Mouse (Mus musculus): ENCODE measurements around the gene Pla2g2d. TPM values are rescaled to one million over a fixed set of nuclear protein-coding genes. Genes with fewer than 3 reads are reported as not detected.
A peak's percentile ranks its signal among the peaks of the same experiment; 100 is the strongest.

Pla2g2d gene
- polyA plus RNA-seq, 1 experiment from 2014 or later = 0.41 TPM

DNA sequence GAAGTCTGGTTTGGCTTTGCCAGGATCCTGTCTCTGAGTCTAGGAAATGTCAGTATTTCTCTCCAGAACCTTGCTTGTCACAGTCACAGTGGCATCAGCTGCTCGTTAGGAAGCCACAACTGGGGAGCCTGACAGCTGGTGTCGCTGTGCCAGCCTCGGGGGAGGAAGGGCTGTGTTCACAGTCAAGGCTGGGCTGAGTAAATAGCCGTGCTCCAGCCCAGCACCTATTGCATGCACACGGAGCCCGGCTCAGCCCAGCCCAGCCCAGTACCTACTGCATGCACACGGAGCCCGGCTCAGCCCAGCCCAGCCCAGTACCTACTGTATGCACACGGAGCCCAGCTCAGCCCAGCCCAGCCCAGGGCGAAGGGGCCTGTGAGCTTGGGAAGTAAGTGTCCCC, 27.7 kb upstream of the Pla2g2d start:
- ATAC-seq (ENCODE audit: low FRiP score) (no peak), DNase-seq (ENCODE audit: low spot score, missing footprints) (no peak)
- 69% methylated on average over 10 of the region's 10 CpGs for WGBS
- H3K4me2 ChIP-seq = no peak overlapping the region
- no peak overlapping the region for H3K4me3 ChIP-seq (ENCODE audit: low read depth, low read length)
- no peaks in the 10 kb centered on the region; the same call in 1 of the 2 replicates for H3K4me1 ChIP-seq (ENCODE audit: control insufficient read depth, insufficient read depth, low read length)
- no peaks in the 10 kb centered on the region for H3K27me3 ChIP-seq (ENCODE audit: control insufficient read depth, insufficient read depth, low read length)
- H3K27ac ChIP-seq (ENCODE audit: low read depth, low read length) = no peak overlapping the region
- no peaks in the 10 kb centered on the region for H3K36me3 ChIP-seq (ENCODE audit: control insufficient read depth, insufficient read depth, low read length)
- no peak overlapping the region for H3K9ac ChIP-seq (ENCODE audit: low read length)
- no peaks in the 10 kb centered on the region for H3K9me3 ChIP-seq (ENCODE audit: control insufficient read depth, low read length)

DNA sequence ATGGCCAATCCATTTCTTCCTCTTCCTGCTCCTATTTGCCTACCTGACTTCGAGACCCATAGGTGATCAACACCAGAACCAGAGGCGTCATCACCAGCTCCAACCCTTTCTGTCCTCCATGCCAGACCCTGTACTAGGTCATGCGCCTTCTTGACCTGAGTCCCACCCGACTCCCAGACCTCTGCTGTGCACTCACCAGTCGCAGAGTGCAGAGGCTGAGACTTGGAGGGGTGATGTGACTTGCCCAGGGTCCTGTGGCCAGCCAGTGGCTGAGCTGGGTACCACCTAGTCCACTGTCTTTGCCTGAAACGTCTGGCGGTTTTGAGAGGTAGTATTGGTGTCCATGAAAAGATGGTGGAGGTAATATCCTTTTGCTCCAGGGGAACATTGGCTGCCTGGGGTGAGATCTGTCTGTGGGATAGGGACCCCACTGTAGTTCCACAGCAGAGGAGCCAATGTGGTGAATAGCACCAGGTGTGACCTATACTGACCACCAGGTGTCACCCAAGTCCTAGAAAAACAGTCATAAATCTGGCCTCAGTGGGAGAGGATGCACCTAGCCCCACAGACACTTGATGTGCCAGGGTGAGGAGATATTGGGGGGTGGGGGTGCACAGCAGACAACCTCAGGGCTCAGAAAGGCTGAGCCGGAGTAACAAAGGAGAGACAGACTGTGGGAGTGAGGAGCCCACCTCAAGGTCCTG, 27.0 kb upstream of the Pla2g2d start:
- Histone ChIP-seq H3K4me2 (no peak overlapping the region), H3K27me3 (ENCODE audit: control insufficient read depth, insufficient read depth, low read length) (no peaks in the 10 kb centered on the region), H3K27ac (ENCODE audit: low read depth, low read length) (no peak overlapping the region), H3K4me3 (ENCODE audit: low read depth, low read length) (no peak overlapping the region), H3K9me3 (ENCODE audit: control insufficient read depth, low read length) (no peaks in the 10 kb centered on the region), H3K4me1 (ENCODE audit: control insufficient read depth, insufficient read depth, low read length) (no peaks in the 10 kb centered on the region; the same call in 1 of the 2 replicates), H3K9ac (ENCODE audit: low read length) (no peak overlapping the region), H3K36me3 (ENCODE audit: control insufficient read depth, insufficient read depth, low read length) (no peaks in the 10 kb centered on the region)
- WGBS = 55% methylated on average over 8 of the region's 8 CpGs
- peak; percentile 55 for ATAC-seq (ENCODE audit: low FRiP score)
- DNase-seq (ENCODE audit: low spot score, missing footprints) = no peak

DNA sequence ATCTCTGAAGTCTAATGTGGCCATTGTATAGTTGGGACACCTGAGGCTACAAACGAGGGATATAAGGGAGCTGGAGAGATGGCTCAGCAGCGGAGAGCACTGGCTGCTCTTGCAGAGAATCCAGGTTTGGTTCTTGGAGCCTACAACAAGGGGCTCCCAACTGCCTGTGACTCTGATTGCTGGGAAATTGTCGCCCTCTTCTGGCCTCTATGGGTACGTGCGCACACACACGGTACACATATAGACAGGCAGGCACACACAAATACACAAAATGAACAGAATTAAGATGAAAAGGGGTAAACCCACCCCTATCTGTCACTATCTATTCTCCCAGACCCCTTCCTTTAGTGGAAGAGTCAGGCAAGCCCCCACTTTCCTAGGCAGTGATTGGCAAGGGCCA, 22.9 kb upstream of the Pla2g2d start:
- Histone ChIP-seq H3K9me3 (ENCODE audit: control insufficient read depth, low read length) (no peaks in the 10 kb centered on the region), H3K36me3 (ENCODE audit: control insufficient read depth, insufficient read depth, low read length) (no peaks in the 10 kb centered on the region), H3K4me2 (no peak overlapping the region), H3K4me1 (ENCODE audit: control insufficient read depth, insufficient read depth, low read length) (no peaks in the 10 kb centered on the region; the same call in 1 of the 2 replicates), H3K4me3 (ENCODE audit: low read depth, low read length) (no peak overlapping the region), H3K9ac (ENCODE audit: low read length) (no peak overlapping the region), H3K27ac (ENCODE audit: low read depth, low read length) (no peak overlapping the region), H3K27me3 (ENCODE audit: control insufficient read depth, insufficient read depth, low read length) (no peaks in the 10 kb centered on the region)
- DNase-seq (ENCODE audit: low spot score, missing footprints) (no peak), ATAC-seq (ENCODE audit: low FRiP score) (no peak)
- 87% methylated on average over 6 of the region's 6 CpGs for WGBS

DNA sequence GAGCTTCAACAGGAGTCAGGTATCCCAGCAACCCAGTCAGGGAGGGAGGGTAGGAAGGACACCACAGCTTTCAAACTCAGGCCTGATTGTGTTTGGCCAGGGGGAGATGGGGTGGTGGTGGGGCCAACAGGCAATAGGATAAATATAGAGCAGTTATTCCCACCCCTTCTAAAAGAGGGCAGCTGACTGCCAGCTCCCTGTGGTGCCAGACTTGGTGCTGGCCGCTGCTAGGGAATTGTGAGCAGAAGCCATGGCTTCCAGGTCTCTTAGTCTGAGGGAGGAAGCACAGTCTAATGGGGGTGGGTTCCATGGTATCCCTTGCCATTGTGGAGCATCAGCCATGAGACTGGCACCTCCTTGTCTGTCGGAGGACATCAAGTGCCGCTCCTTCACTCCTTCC, 21.9 kb upstream of the Pla2g2d start:
- H3K4me1 ChIP-seq (ENCODE audit: control insufficient read depth, insufficient read depth, low read length) = no peaks in the 10 kb centered on the region; the same call in 1 of the 2 replicates
- no peaks in the 10 kb centered on the region for H3K36me3 ChIP-seq (ENCODE audit: control insufficient read depth, insufficient read depth, low read length)
- ATAC-seq (ENCODE audit: low FRiP score) (no peak), DNase-seq (ENCODE audit: low spot score, missing footprints) (no peak)
- no peak overlapping the region for H3K9ac ChIP-seq (ENCODE audit: low read length)
- H3K4me2 ChIP-seq = no peak overlapping the region
- no peak overlapping the region for H3K27ac ChIP-seq (ENCODE audit: low read depth, low read length)
- no peaks in the 10 kb centered on the region for H3K27me3 ChIP-seq (ENCODE audit: control insufficient read depth, insufficient read depth, low read length)
- no peak overlapping the region for H3K4me3 ChIP-seq (ENCODE audit: low read depth, low read length)
- H3K9me3 ChIP-seq (ENCODE audit: control insufficient read depth, low read length) = no peaks in the 10 kb centered on the region
- WGBS = 82% methylated on average over 3 of the region's 3 CpGs

DNA sequence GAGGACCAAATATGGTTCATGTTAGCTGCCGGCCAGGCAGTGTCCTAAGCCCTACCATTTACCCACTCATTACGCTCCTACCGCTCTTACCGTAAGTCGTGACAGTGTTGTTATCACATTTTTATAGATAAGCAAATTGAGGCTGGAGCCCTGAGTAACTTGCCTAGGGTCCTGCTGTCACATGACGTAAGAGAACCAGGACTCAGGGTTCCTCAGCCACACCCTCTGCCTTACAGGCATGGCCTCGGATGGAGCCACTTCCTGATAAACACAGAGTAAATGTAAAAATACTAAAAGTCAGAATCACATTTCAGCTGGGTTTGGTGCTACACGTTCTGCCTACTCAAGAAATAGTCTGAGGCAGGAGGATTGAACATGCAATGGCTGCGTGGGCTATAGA, 21.1 kb upstream of the Pla2g2d start:
- no peak overlapping the region for H3K4me2 ChIP-seq
- no peaks in the 10 kb centered on the region for H3K9me3 ChIP-seq (ENCODE audit: control insufficient read depth, low read length)
- no peak overlapping the region for H3K9ac ChIP-seq (ENCODE audit: low read length)
- H3K4me1 ChIP-seq (ENCODE audit: control insufficient read depth, insufficient read depth, low read length) = no peaks in the 10 kb centered on the region
- H3K27ac ChIP-seq (ENCODE audit: low read depth, low read length) = no peak overlapping the region
- ATAC-seq (ENCODE audit: low FRiP score) (no peak), DNase-seq (ENCODE audit: low spot score, missing footprints) (no peak)
- H3K27me3 ChIP-seq (ENCODE audit: control insufficient read depth, insufficient read depth, low read length) = no peaks in the 10 kb centered on the region
- WGBS = 84% methylated on average over 9 of the region's 9 CpGs
- no peak overlapping the region for H3K4me3 ChIP-seq (ENCODE audit: low read depth, low read length)
- no peaks in the 10 kb centered on the region for H3K36me3 ChIP-seq (ENCODE audit: control insufficient read depth, insufficient read depth, low read length)

DNA sequence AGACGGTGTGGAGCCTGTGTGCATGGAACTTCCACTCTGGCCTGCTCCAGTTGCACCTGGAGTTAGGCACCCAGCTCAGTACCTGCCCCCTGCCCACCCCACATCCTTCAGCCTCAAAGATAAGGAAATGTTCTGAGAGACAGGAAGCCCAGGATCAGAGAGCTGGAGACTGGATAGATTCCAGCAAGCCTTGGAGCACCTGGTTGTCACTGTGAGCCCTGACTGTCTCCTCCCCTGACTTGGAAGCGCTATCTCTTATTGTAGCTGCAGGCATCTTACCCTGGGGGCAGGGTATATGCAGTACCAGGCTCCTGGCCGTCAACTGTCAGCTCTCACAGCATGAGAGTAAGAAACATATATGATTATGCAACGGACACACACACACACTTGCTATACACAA, 20.1 kb upstream of the Pla2g2d start:
- Histone ChIP-seq H3K4me1 (ENCODE audit: control insufficient read depth, insufficient read depth, low read length) (no peaks in the 10 kb centered on the region), H3K36me3 (ENCODE audit: control insufficient read depth, insufficient read depth, low read length) (no peaks in the 10 kb centered on the region), H3K27me3 (ENCODE audit: control insufficient read depth, insufficient read depth, low read length) (no peaks in the 10 kb centered on the region), H3K4me3 (ENCODE audit: low read depth, low read length) (no peak overlapping the region), H3K9me3 (ENCODE audit: control insufficient read depth, low read length) (no peaks in the 10 kb centered on the region), H3K27ac (ENCODE audit: low read depth, low read length) (no peak overlapping the region), H3K9ac (ENCODE audit: low read length) (no peak overlapping the region), H3K4me2 (no peak overlapping the region)
- ATAC-seq (ENCODE audit: low FRiP score) (no peak), DNase-seq (ENCODE audit: low spot score, missing footprints) (no peak)
- 78% methylated on average over 4 of the region's 4 CpGs for WGBS

DNA sequence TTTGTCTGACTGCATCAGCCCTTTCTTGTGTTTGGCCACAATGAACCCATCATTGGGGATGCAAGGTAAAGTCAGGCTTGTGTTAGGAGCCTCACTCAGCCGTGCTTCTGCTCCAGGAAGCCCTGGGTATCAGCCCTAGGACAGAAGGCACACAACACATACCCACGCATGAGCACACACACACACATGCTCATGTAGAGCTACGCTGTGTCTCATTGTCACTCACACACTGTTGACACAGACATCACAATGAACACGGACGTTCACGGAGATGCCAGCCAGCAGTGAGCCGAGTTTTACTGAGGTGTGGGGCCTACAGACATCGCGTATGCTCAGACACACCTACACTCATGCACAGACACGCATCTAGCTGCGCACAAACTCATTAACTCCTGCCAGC, 19.6 kb upstream of the Pla2g2d start:
- 85% methylated on average over 11 of the region's 11 CpGs for WGBS
- ATAC-seq (ENCODE audit: low FRiP score) (no peak), DNase-seq (ENCODE audit: low spot score, missing footprints) (no peak)
- no peaks in the 10 kb centered on the region for H3K9me3 ChIP-seq (ENCODE audit: control insufficient read depth, low read length)
- no peaks in the 10 kb centered on the region for H3K36me3 ChIP-seq (ENCODE audit: control insufficient read depth, insufficient read depth, low read length)
- H3K27me3 ChIP-seq (ENCODE audit: control insufficient read depth, insufficient read depth, low read length) = no peaks in the 10 kb centered on the region
- H3K9ac ChIP-seq (ENCODE audit: low read length) = no peak overlapping the region
- no peak overlapping the region for H3K4me3 ChIP-seq (ENCODE audit: low read depth, low read length)
- no peaks in the 10 kb centered on the region for H3K4me1 ChIP-seq (ENCODE audit: control insufficient read depth, insufficient read depth, low read length)
- H3K4me2 ChIP-seq = no peak overlapping the region
- H3K27ac ChIP-seq (ENCODE audit: low read depth, low read length) = no peak overlapping the region

DNA sequence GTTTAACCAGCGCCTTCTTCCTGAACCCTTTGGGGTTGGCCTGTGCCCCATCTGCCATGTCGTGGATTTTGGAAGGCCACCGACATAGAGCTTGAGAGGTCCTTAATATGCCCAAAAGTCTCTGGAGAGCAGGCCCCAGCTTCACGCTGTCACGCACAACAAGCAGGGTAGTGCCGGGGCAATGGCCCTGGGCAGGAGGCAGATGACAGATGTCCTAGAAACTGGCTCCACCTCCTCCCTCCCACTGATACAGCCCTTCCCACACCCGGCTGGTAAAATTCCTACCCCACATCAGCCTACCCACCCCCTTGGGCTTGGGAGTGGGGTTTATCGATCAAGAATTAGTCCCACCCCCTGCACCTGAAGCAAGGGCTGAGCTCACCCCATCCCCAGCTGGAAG, 18.1 kb upstream of the Pla2g2d start, which contains the start of gene Pla2g2f:
Gene Pla2g2f (minus strand): TSS at position 211 of the 400 bp plus-strand sequence.
- Histone ChIP-seq H3K4me1 (ENCODE audit: control insufficient read depth, insufficient read depth, low read length) (no peaks in the 10 kb centered on the region), H3K4me3 (ENCODE audit: low read depth, low read length) (no peak within 1 kb of the TSS), H3K9me3 (ENCODE audit: control insufficient read depth, low read length) (no peaks in the 10 kb centered on the region), H3K36me3 (ENCODE audit: control insufficient read depth, insufficient read depth, low read length) (no peaks in the 10 kb centered on the region), H3K9ac (ENCODE audit: low read length) (no peak within 1 kb of the TSS), H3K4me2 (no peak within 1 kb of the TSS), H3K27me3 (ENCODE audit: control insufficient read depth, insufficient read depth, low read length) (no peaks in the 10 kb centered on the region), H3K27ac (ENCODE audit: low read depth, low read length) (no peak within 1 kb of the TSS)
- ATAC-seq (ENCODE audit: low FRiP score) (no peak), DNase-seq (ENCODE audit: low spot score, missing footprints) (no peak)
- 86% methylated on average over 8 of the region's 8 CpGs for WGBS

DNA sequence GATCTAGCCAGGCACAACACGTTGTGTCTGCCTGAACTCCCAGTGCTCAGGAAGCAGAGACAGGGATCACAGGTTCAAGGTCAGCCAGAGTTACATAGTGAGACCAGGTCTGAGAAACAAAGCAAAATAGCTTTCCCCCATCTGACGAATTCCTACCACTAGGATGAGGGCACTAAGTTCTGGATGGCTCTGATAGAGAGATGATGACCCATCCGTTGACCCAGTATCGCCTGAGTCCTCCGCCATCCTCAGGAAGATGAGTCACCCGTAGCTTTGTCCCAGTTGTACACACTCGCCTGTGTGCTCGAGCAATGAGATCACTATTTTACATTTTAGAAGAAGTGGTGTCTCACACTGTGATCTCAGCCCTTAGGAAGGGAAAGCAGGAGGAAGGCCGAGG, 13.3 kb upstream of the Pla2g2d start:
- Histone ChIP-seq H3K4me2 (no peak overlapping the region), H3K4me3 (ENCODE audit: low read depth, low read length) (no peak overlapping the region), H3K4me1 (ENCODE audit: control insufficient read depth, insufficient read depth, low read length) (no peaks in the 10 kb centered on the region), H3K27ac (ENCODE audit: low read depth, low read length) (no peak overlapping the region), H3K27me3 (ENCODE audit: control insufficient read depth, insufficient read depth, low read length) (no peaks in the 10 kb centered on the region), H3K36me3 (ENCODE audit: control insufficient read depth, insufficient read depth, low read length) (no peaks in the 10 kb centered on the region), H3K9ac (ENCODE audit: low read length) (no peak overlapping the region), H3K9me3 (ENCODE audit: control insufficient read depth, low read length) (no peaks in the 10 kb centered on the region)
- 87% methylated on average over 9 of the region's 9 CpGs for WGBS
- ATAC-seq (ENCODE audit: low FRiP score) (no peak), DNase-seq (ENCODE audit: low spot score, missing footprints) (no peak)

Measured in midbrain, embryonic 11.5 days (tissue).